Mouse (Mus musculus): ENCODE measurements at regions not wholly inside any gene's neighbourhood (a gene's known extent, or its start where the extent isn't known, plus 50 kb on each side); places are given as distances from the start of the nearest gene placed in this dataset.
"Not testable (repeated sequence)": the region's sequence is repeated elsewhere in the genome, so short reads cannot be mapped to it uniquely, and the experiment has no call there.

GRCm38 (mm10) chr12:15594704-15595103 is 222.0 kb downstream of the Trib2 start:
- H3K36me3 ChIP-seq, result no peaks in the 10 kb centered on the region
- H3K27ac ChIP-seq, result peak overlapping the region; percentile 47; the same call in 1 of the 2 replicates
- DNase-seq (ENCODE audit: low spot score), result no peak
- 43% methylated on average over 2 of the region's 2 CpGs for WGBS
- H3K4me3 ChIP-seq, result no peak overlapping the region
- peaks cover 14% of the 10 kb centered on the region; the same call in 1 of the 2 replicates for H3K4me1 ChIP-seq
- H3K27me3 ChIP-seq (ENCODE audit: insufficient read depth, poor library complexity, severe bottlenecking), result no peaks in the 10 kb centered on the region
- no peaks in the 10 kb centered on the region for H3K9me3 ChIP-seq

- not testable (repeated sequence) for H3K9me3 ChIP-seq; H3K4me3 ChIP-seq; DNase-seq (ENCODE audit: low spot score); H3K36me3 ChIP-seq; H3K27me3 ChIP-seq (ENCODE audit: insufficient read depth, poor library complexity, severe bottlenecking); H3K27ac ChIP-seq
- WGBS, result 62% methylated on average over 2 of the region's 2 CpGs
- H3K4me1 ChIP-seq, result peaks cover 11% of the 10 kb centered on the region
Measured at GRCm38 (mm10) chr12:15587864-15588263, 228.9 kb downstream of the Trib2 start.

- H3K9me3 ChIP-seq, result no peaks in the 10 kb centered on the region
- H3K4me1 ChIP-seq, result peaks cover 10% of the 10 kb centered on the region
- no peaks in the 10 kb centered on the region for H3K36me3 ChIP-seq
- H3K27me3 ChIP-seq (ENCODE audit: insufficient read depth, poor library complexity, severe bottlenecking), result no peaks in the 10 kb centered on the region
- H3K27ac ChIP-seq, result 0 out of 2 replicates have a peak overlapping the region, but pooled peaks have one; percentile 25
- WGBS, result 78% methylated on average over 4 of the region's 4 CpGs
- no peak overlapping the region for H3K4me3 ChIP-seq
- DNase-seq (ENCODE audit: low spot score), result no peak
Measured at GRCm38 (mm10) chr12:15586706-15587442, 229.8 kb downstream of the Trib2 start.

GRCm38 (mm10) chr12:15585845-15586244 is 230.9 kb downstream of the Trib2 start:
- no peak for DNase-seq (ENCODE audit: low spot score)
- Histone ChIP-seq H3K27me3 (ENCODE audit: insufficient read depth, poor library complexity, severe bottlenecking) (no peaks in the 10 kb centered on the region), H3K36me3 (no peaks in the 10 kb centered on the region), H3K4me1 (peaks cover 10% of the 10 kb centered on the region), H3K9me3 (no peaks in the 10 kb centered on the region), H3K4me3 (no peak overlapping the region), H3K27ac (no peak overlapping the region)
- WGBS, result 86% methylated on average over 1 of the region's 1 CpGs

GRCm38 (mm10) chr12:15584721-15585120 is 232.0 kb downstream of the Trib2 start:
- Histone ChIP-seq H3K4me3 (no peak overlapping the region), H3K27ac (no peak overlapping the region), H3K4me1 (peaks cover 10% of the 10 kb centered on the region), H3K9me3 (no peaks in the 10 kb centered on the region), H3K27me3 (ENCODE audit: insufficient read depth, poor library complexity, severe bottlenecking) (no peaks in the 10 kb centered on the region), H3K36me3 (no peaks in the 10 kb centered on the region)
- no peak for DNase-seq (ENCODE audit: low spot score)
- 88% methylated on average over 4 of the region's 4 CpGs for WGBS

GRCm38 (mm10) chr12:15566785-15567109 is 250.0 kb downstream of the Trib2 start:
- Histone ChIP-seq H3K27me3 (ENCODE audit: insufficient read depth, poor library complexity, severe bottlenecking) (no peaks in the 10 kb centered on the region), H3K36me3 (no peaks in the 10 kb centered on the region), H3K27ac (peak overlapping the region; percentile 72; the same call in 1 of the 2 replicates), H3K4me1 (peaks cover 3% of the 10 kb centered on the region; the same call in 1 of the 2 replicates), H3K4me3 (no peak overlapping the region), H3K9me3 (no peaks in the 10 kb centered on the region)
- DNase-seq (ENCODE audit: low spot score), result no peak
- 61% methylated on average over 4 of the region's 4 CpGs for WGBS

GRCm38 (mm10) chr12:15565941-15566784 is 250.6 kb downstream of the Trib2 start:
- Histone ChIP-seq H3K27ac (peak overlapping the region; percentile 72; the same call in 1 of the 2 replicates), H3K4me1 (peaks cover 3% of the 10 kb centered on the region; the same call in 1 of the 2 replicates), H3K36me3 (no peaks in the 10 kb centered on the region), H3K4me3 (no peak overlapping the region), H3K9me3 (no peaks in the 10 kb centered on the region), H3K27me3 (ENCODE audit: insufficient read depth, poor library complexity, severe bottlenecking) (no peaks in the 10 kb centered on the region)
- WGBS, result 40% methylated on average over 3 of the region's 3 CpGs
- DNase-seq (ENCODE audit: low spot score), result no peak

GRCm38 (mm10) chr12:15562826-15563225 is 253.9 kb downstream of the Trib2 start:
- Histone ChIP-seq H3K4me3 (no peak overlapping the region), H3K27me3 (ENCODE audit: insufficient read depth, poor library complexity, severe bottlenecking) (no peaks in the 10 kb centered on the region), H3K9me3 (no peaks in the 10 kb centered on the region), H3K27ac (no peak overlapping the region), H3K36me3 (no peaks in the 10 kb centered on the region), H3K4me1 (peaks cover 3% of the 10 kb centered on the region; the same call in 1 of the 2 replicates)
- DNase-seq (ENCODE audit: low spot score), result no peak
- 61% methylated on average over 4 of the region's 4 CpGs for WGBS

GRCm38 (mm10) chr12:15555471-15555870 is 261.3 kb downstream of the Trib2 start:
- DNase-seq (ENCODE audit: low spot score), result no peak
- 86% methylated on average over 6 of the region's 6 CpGs for WGBS
- no peaks in the 10 kb centered on the region for H3K9me3 ChIP-seq

GRCm38 (mm10) chr12:15553681-15554007 is 263.1 kb downstream of the Trib2 start:
- DNase-seq (ENCODE audit: low spot score), result no peak
- 80% methylated on average over 4 of the region's 4 CpGs for WGBS
- no peaks in the 10 kb centered on the region for H3K27me3 ChIP-seq (ENCODE audit: insufficient read depth, poor library complexity, severe bottlenecking)
- no peak overlapping the region for H3K27ac ChIP-seq
- H3K36me3 ChIP-seq, result no peaks in the 10 kb centered on the region
- no peaks in the 10 kb centered on the region for H3K4me1 ChIP-seq
- no peak overlapping the region for H3K4me3 ChIP-seq
- H3K9me3 ChIP-seq, result no peaks in the 10 kb centered on the region

More at GRCm38 (mm10) chr12:15555471-15555870, 261.3 kb downstream of the Trib2 start:
- Histone ChIP-seq H3K4me1 (no peaks in the 10 kb centered on the region), H3K27ac (no peak overlapping the region), H3K27me3 (ENCODE audit: insufficient read depth, poor library complexity, severe bottlenecking) (no peaks in the 10 kb centered on the region), H3K36me3 (no peaks in the 10 kb centered on the region), H3K4me3 (no peak overlapping the region)

- no peak overlapping the region for H3K27ac ChIP-seq
- H3K9me3 ChIP-seq, result no peaks in the 10 kb centered on the region
- DNase-seq (ENCODE audit: low spot score), result no peak
- no peak overlapping the region for H3K4me3 ChIP-seq
- no peaks in the 10 kb centered on the region for H3K27me3 ChIP-seq (ENCODE audit: insufficient read depth, poor library complexity, severe bottlenecking)
- no peaks in the 10 kb centered on the region for H3K36me3 ChIP-seq
- 65% methylated on average over 6 of the region's 6 CpGs for WGBS
- H3K4me1 ChIP-seq, result no peaks in the 10 kb centered on the region
Measured at GRCm38 (mm10) chr12:15552979-15553680, 263.6 kb downstream of the Trib2 start.

GRCm38 (mm10) chr12:15552210-15552609 is 264.5 kb downstream of the Trib2 start:
- Histone ChIP-seq H3K27ac (no peak overlapping the region), H3K27me3 (ENCODE audit: insufficient read depth, poor library complexity, severe bottlenecking) (no peaks in the 10 kb centered on the region), H3K4me1 (no peaks in the 10 kb centered on the region), H3K36me3 (no peaks in the 10 kb centered on the region), H3K4me3 (no peak overlapping the region), H3K9me3 (no peaks in the 10 kb centered on the region)
- 71% methylated on average over 2 of the region's 2 CpGs for WGBS
- no peak for DNase-seq (ENCODE audit: low spot score)

Measured in heart, embryonic 10.5 days (tissue).